Mouse (Mus musculus): Measurements from ENCODE around the gene Ppp1r15b.

The Ppp1r15b gene

DNA sequence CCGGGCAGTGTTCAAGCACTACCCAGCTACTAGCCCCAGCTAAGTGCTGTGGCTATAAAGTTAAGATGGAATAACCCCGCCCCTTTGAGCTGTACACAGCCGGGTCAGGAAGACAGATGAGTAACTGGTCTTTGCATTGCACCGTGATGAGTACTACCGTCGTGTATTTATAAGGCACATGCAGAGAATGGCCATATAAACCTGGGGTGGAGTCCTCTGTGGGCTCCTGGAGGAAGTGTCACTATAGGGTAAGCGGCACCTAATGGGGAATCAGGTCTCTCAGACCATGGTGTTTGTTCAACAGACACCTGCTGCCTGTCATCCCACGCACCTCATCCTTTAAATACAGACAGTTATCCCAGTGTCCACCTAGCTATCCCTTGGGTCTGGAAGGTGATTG lies 32.0 kb downstream of the Ppp1r15b start:
- DNase-seq = no peak

DNA sequence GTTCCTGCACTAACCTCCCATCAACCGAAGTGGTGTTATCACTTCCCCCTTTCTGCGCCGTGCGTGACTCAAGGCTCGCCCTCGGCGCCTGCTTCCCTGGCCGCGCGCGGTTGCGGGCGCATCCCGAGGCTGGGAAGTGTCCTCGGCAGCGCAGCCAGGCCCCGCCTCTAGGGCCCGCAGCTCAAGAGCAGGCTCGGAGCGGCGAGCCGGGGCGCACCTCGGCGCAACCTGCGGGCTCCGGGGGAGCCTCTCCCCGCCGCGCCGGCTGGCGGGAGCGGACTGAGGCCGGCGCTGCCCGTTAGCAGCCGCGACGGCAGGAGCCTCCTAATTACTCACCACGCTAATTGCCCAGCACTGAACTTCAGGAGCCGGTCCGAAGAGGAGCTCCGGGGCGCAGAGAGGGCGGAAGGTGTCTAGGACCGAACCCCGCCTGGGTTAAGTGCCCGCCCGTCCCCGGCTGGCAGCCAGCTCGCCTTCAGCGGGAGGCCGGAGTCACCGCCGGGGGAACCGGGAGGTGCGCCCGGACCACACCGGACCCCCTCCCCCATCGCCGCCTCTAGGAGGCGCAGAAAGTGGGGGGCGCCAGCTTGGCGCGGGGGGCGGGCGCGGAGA lies 33.0 kb downstream of the Ppp1r15b start, which contains the start of gene Plekha6:
Plekha6 (plus strand) TSS at position 391 of the 612 bp plus-strand sequence.
- peak; percentile 45 for DNase-seq

DNA sequence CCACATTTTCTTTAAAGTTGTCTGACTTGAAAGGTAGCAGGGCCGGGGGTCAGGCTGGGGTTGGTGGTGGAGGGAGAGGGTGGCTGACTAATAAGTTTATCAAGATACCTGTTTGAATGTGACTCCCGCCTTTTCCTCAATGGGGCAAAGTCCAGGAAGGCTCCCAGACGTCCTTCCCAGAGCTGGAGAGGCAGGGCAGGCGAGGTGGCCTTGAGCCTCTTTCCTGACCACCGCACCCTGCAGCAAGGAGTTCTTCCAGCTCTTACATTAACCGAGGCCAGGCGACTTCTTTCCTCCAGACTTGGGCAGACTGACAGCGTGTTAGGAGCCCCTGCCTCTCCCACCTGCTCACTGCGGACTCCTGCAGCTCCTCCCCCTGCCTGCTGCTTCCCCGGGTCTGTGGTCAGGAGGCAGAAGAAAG lies 33.7 kb downstream of the Ppp1r15b start:
- peak; percentile 71 for DNase-seq

DNA sequence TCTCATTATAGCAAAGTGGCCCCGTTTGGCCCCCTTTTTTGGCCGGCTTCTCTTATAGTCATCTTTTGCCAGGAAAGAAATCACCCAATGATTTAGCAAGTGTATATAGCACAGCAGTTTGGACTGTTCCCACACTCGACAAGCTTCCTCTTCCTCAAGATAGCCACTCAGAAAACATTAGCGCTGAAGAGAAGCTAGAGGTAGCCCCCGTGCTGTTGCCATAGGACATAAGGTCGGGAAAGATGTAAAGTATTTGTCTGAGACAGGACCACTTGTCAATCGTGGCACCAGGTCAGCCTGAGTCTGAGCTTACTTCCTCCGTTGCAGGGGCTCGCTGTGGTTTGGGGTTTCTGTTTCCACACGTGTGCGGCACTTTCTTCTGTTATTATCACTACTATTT lies 34.2 kb downstream of the Ppp1r15b start:
- DNase-seq = no peak

DNA sequence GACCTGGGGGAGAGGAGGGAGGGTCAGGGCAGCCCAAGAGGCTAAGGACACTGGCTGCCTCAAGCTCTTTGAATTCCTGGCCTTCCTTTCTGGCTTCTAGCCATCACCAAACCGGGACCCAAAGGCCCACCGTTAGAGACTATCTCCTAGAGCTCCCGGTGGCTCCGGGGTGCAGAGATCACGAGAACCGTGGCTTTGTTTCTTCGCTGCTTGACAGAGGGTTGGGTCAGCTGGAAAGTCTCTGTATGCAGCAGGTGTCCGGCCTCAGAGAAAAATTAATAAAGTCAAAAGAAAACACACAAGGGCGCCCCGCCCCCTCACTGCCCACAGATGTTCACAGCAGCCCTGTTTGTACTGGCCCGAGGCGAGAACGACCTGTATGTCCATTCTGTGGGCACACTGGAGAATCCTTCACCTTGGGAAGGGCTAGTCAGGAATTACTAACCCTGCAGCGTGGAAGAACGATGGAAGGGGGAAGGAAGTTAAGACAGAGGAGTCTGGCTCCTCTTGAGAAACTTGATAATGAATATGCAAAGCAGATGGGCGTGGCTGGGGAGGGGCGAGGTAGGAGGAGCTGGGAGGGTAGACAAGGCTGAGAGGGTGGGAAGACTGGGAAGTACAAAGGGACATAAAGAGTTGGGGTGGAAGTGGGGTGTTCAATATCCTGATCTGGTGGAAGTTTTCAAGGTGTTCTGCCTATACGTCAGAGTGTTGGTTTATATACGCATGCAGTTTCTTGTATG lies 37.5 kb downstream of the Ppp1r15b start:
- no peak for DNase-seq

DNA sequence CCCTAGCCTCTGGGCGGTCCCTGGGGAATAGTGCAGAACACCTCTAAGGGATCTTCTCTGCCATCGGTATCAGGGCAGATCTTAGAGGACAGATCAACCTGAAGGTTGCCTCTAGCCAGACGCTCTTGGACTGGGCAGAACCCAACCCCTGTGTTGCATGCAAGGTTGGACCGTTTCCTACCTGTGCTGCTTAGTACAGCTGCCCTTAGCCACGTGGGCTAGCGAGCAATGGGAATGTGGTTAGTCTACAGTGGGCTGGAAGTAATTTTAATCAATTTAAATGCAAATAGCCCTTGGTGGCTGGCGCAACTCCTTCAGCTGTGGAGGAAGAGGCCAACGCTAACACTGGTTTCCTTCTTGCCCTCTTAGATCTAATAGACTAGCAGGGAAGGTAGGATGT lies 39.3 kb downstream of the Ppp1r15b start:
- peak; percentile 47 for DNase-seq

DNA sequence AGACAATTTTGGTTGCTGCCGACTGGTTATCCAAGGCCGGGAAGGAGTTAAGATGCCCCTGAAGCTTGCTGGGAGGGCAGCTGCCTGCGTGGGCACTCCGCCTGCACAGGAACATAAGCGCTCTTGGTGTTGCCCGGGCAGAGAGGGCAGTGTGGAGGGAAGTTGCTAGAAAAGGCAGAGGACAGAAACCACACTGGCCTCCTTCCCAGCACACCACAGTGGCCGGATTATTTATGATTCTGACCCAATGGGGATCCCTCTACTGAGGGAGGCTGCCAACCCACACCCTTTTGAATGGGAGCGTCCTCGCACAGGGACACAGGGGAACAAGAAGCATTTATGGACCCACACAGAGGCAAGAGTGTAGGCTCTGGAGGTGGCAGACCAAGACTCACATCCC lies 40.4 kb downstream of the Ppp1r15b start:
- DNase-seq = no peak

DNA sequence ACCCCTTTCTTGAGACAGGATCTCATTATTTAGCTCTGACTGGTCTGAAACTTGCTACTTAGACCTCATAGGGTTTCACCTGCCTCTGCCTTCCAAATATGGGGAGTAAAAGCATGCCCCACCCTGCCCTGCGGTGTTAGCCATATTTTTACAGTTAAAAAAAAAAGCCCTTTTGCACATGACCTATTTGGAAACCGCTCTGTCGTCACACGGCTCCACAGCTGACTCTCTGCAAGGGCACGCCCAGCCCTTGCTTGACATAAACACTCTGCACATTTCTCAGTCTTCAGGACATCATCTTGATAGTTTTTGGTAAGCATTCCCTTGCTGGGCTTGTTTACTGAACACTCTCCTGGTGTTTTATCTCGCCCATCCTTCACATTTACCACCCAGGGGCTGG lies 44.2 kb downstream of the Ppp1r15b start:
- no peak for DNase-seq

DNA sequence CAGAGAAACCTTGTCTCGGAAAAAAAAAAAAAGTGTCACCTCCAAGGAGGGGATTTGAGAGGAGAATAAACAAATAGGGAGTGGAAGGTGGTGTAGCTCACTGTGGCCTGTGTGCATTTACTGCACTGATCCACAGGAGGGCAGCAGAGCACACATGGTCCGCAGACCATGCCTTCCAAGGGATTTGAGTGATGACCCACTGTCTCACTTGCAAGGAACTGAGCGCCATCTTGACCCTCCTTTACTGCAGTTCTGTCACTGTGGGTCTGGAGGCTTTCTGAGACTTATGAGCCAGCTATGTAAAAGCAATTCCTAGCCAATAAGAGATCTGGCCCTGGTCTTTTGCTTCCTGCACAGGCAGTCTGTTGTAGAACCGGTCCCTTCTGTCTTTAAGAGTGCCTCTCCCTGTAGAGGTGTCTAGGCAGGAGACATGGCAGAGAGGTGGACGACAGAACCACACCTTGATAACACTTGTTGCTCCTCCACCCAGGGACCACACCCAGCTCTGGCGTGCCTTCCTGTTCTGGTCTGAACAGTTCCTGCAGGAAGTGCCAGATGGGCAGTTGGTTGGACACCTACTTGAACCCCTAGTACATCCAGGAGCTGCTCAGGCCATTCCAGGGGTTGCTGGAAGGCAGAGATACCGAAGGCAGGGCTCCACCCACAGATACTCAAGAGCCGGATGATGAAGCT lies 46.7 kb downstream of the Ppp1r15b start:
- DNase-seq = peak; percentile 61

DNA sequence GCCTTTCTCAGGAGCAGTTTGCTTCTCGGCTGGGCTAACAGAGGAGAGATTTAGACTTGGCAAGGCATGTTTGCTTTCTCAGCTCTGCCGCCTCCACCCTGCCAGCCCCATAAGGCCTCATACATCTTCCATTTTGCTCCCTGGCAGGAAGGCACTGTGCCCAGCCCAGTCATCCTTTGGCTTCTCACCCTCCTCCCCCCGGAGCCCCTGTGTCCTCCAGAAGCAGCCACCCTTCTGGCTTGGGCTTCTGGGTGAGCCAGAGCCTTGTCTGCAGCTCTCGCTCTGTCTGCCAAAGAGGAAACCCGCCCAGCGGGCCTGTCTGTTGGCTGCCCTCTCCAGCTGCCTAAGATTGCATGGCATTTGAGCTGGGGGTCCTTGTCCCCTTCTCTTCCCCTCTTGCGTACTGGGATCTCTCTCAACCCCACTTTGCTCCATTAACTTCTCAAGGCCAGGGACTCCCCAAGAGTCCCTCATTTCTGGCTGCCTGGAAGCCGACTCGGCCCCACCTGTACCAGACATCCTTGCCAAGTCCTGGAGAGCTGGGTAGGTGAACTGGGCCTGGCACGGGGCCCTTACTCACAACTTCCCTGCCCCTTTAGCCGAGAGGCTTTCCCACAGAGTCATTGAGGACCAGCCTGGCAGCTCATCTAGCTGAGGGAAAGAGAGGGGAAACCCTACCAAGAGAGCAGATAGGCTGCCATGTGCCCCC lies 47.9 kb downstream of the Ppp1r15b start:
- no peak for DNase-seq

DNA sequence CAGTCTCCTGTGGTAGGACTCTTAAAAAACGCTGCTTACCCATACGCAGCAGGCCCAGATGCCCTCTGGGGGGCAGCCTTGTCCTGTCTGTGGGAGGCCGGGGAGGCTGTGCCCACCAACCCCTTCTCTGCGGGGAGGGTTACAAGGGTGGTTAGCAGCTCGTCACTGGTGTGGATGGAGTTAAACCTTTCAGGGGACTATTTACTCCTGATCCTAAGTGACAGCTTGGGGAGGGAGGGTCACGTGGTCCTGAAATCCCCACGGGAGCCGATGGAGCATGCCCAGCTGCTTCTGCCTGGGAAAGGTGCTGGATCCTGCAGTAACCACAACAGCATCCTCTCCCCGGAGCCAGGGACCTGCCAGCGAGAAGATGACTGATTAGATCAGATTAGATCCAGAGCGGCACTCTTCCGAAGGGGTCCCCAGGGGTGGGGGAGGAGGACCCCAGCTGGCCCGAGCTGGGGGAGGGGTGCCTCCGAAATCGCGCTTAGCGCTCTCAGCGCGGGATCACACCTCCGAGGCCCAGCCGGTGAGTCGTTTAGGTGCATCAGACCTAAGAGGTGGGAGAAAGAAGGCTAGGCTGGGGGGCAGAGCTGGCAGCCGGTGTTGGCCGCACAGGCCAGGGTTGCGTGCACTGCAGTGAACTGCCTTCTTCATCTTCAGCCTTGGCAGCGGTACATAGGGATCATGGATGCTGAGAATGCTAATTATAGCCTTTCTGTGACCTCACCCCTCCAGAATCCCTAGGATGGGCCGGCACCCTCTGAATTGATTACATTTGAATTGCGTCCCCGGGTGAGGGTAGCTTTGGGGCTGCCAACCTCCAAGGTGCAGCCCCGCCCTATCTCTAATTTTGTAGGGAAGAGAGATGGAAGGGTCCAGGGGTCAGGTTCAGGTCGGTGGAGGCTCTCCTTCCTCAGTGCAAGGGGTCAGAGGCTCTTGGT lies 50.4 kb downstream of the Ppp1r15b start:
- peak; percentile 78 for DNase-seq

DNA sequence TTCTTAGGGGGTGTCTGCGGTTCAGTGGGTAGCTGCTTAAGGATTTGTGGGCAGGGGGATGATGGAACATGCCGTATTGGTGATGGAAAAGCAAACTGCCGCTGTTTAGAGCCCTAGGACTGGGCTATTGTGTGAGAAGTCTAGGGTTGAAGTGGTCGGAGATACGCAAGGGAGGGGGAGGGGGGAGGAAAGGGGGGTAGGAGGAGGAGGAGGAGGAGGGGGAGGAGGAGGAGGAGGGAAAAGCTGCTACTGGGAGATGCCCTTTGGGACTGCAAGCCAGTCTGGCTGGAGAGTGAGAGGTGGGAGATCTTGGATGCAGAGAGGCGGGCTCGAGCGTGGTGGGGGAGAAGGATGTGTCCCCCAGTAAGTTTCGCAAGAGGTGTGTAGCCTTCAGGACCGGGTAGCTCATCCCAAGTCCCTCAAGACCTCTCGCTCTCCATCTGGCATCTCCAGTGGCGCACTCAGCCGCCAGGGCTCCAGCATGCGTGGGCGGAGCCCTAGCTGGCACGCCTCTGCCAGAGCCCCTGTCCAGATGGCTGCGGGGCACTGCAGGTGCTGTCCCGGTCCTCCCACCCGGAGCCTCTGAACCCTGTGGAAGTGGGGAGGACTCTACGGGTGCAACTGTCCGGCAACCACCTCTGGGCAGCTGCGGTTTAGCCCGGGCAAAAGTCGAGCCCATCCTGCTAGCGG lies 51.2 kb downstream of the Ppp1r15b start:
- no peak for DNase-seq

DNA sequence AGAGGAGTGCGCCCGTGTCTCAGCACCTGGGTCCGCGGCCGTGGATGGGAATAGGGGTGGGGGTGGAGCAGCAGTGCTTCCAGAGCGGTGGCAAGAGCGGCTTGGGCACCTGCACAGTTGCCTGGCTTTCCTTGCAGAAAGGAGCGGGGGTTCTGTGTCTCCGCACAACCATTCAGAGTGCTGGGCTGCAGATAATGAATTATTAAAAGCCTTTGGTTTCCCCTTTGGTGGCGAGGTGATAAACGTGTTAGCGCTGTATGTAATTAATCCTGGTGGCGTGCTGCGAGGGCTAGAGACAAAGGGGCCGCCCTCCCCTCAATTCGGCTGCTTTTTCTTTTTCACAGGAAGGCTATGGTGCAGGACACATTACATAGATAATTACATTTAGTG lies 51.8 kb downstream of the Ppp1r15b start:
- DNase-seq = no peak

DNA sequence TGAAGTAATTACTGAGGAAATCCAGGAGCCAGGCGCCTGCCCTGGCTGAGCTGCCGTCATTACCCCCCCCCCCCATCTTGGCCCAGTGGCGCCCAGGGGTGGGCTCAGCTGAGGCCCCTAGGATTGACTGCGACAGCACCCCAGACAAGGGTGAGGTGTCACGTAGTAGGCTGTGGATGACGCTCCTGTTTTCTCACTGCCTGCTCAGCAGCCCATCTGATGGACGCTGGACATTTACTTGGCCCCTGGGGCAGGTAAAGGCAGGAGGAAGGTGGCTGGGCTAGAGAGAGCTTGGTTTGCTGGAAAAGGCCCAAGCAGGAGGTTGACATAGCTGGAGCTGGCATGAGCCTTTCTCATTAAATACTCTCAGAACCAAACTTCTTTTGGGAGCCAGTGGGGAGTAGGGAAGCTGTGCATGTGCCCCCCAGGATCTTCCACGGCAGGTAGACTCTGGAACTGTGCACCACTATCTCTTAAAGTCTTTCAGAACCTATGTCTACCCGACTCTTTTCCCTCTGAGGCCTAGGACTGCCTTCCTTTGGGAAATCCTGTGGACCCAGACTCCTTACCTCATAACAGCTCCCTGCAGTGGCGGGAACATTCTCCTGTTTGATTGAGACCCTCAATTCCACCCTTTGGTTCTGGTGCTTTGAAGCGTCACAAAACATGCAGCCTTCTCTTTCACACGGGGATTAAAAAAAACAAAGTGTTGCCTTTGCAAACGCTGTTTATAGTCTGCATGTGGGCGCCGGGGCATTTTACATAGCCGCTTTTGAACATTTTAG lies 52.4 kb downstream of the Ppp1r15b start:
- no peak for DNase-seq

DNA sequence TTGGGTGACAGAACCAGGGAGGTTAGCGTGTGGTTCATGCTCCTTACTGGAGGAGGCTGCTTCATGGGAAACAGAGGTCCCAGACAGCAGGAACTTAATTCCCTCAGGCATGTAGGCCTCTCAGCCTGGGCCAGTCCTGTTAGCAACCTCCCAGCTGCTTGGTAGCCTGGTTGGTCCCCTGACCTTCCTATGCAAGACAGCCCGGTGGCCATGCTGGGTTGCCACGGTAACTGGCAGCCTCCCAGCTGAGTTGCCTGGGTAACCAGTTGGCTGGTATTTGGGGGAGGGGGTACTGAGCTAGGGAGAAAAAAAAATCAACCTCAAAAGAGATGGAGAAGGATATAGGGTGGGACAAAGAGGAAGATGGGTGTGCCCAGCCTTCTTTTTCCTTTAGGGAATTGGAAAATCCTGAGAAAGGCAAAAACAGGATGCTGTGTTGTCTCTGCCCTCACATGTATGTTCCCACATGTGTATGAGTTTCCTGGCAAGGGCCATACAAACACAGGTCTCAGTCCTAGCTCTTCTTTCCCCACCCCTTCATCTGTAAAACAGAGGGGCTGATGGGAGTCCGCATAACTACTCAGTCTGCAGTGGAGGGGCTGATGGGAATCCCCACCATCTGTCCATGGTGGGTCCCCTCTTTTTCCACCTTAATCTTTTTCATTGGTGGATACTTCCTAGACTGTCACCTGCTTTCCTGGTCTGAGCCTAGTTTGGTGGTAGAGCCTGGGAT lies 57.2 kb downstream of the Ppp1r15b start:
- no peak for DNase-seq

DNA sequence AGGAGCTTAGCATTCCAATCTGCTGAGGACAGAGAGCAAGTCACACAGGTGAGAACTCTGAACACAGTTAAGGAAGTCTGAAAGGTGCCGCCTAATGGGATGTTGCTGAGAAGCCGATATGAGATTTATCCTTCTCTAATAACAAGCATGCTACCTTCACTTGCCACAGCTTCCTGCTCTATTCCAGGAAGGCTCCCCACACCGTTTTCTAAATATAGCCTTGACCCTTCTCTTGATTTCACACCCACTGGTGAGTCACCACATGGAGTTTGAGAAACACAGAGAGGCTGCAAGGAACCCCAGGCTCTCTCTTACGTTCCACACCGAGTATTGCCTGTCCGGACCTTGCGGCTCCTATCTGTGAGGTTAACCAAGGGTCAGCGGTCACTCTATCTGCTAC lies 57.8 kb downstream of the Ppp1r15b start:
- DNase-seq = no peak

Measured in kidney, adult 9 months (tissue).